Mouse (Mus musculus): ENCODE data around the gene Prmt3. TPM values are rescaled to one million over a fixed set of nuclear protein-coding genes. Genes with fewer than 3 reads are reported as not detected.

Gene Prmt3
- polyA plus RNA-seq, 1 experiment from 2014 or later: 44.9 TPM

- Histone ChIP-seq H3K4me3 (ENCODE audit: low read length) (no peak overlapping the region), H3K27me3 (replicated peaks; ENCODE audit: control insufficient read depth, insufficient read depth, low read length) (no peaks in the 10 kb centered on the region), H3K9ac (ENCODE audit: low read depth, low read length) (no peak overlapping the region), H3K27ac (ENCODE audit: low read depth, low read length) (no peak overlapping the region), H3K36me3 (ENCODE audit: control insufficient read depth, insufficient read depth, low read length) (peaks cover 12% of the 10 kb centered on the region), H3K4me2 (ENCODE audit: low read length) (no peak overlapping the region), H3K4me1 (ENCODE audit: control insufficient read depth, insufficient read depth, low read depth, low read length) (no peaks in the 10 kb centered on the region), H3K9me3 (ENCODE audit: control insufficient read depth, low read length) (no peaks in the 10 kb centered on the region)
- WGBS: 83% methylated on average over 1 of the region's 1 CpGs
- no peak for ATAC-seq
These were observed 49.8 kb downstream of the Prmt3 start for GRCm38 (mm10) chr7:49827920-49828319.

- H3K4me3 ChIP-seq (ENCODE audit: low read length): no peak overlapping the region
- H3K36me3 ChIP-seq (ENCODE audit: control insufficient read depth, insufficient read depth, low read length): no peaks in the 10 kb centered on the region
- H3K27me3 ChIP-seq (replicated peaks; ENCODE audit: control insufficient read depth, insufficient read depth, low read length): no peaks in the 10 kb centered on the region
- H3K4me2 ChIP-seq (ENCODE audit: low read length): peak overlapping the region; percentile 36
- WGBS: 14% methylated on average over 11 of the region's 11 CpGs
- peak; percentile 86 for ATAC-seq
- peak overlapping the region; percentile 62 for H3K27ac ChIP-seq (ENCODE audit: low read depth, low read length)
- H3K4me1 ChIP-seq (ENCODE audit: control insufficient read depth, insufficient read depth, low read depth, low read length): peaks cover 7% of the 10 kb centered on the region; the same call in 1 of the 2 replicates
- no peak overlapping the region for H3K9ac ChIP-seq (ENCODE audit: low read depth, low read length)
- H3K9me3 ChIP-seq (ENCODE audit: control insufficient read depth, low read length): no peaks in the 10 kb centered on the region
These were observed 64.5 kb downstream of the Prmt3 start for GRCm38 (mm10) chr7:49842366-49843282.

GRCm38 (mm10) chr7:49843304-49843933 lies 65.3 kb downstream of the Prmt3 start:
- Histone ChIP-seq H3K4me3 (ENCODE audit: low read length) (no peak overlapping the region), H3K27ac (ENCODE audit: low read depth, low read length) (no peak overlapping the region), H3K4me1 (ENCODE audit: control insufficient read depth, insufficient read depth, low read depth, low read length) (peaks cover 7% of the 10 kb centered on the region; the same call in 1 of the 2 replicates), H3K27me3 (replicated peaks; ENCODE audit: control insufficient read depth, insufficient read depth, low read length) (no peaks in the 10 kb centered on the region), H3K9me3 (ENCODE audit: control insufficient read depth, low read length) (no peaks in the 10 kb centered on the region), H3K4me2 (ENCODE audit: low read length) (no peak overlapping the region), H3K9ac (ENCODE audit: low read depth, low read length) (no peak overlapping the region), H3K36me3 (ENCODE audit: control insufficient read depth, insufficient read depth, low read length) (no peaks in the 10 kb centered on the region)
- 40% methylated on average over 6 of the region's 6 CpGs for WGBS
- peak; percentile 32 for ATAC-seq

GRCm38 (mm10) chr7:49847939-49848338 lies 69.8 kb downstream of the Prmt3 start:
- Histone ChIP-seq H3K27ac (ENCODE audit: low read depth, low read length) (no peak overlapping the region), H3K4me1 (ENCODE audit: control insufficient read depth, insufficient read depth, low read depth, low read length) (peaks cover 4% of the 10 kb centered on the region; the same call in 1 of the 2 replicates), H3K36me3 (ENCODE audit: control insufficient read depth, insufficient read depth, low read length) (no peaks in the 10 kb centered on the region), H3K9ac (ENCODE audit: low read depth, low read length) (no peak overlapping the region), H3K27me3 (replicated peaks; ENCODE audit: control insufficient read depth, insufficient read depth, low read length) (no peaks in the 10 kb centered on the region), H3K9me3 (ENCODE audit: control insufficient read depth, low read length) (no peaks in the 10 kb centered on the region), H3K4me3 (ENCODE audit: low read length) (no peak overlapping the region), H3K4me2 (ENCODE audit: low read length) (no peak overlapping the region)
- ATAC-seq: no peak
- WGBS: 76% methylated on average over 2 of the region's 2 CpGs

GRCm38 (mm10) chr7:49853342-49854181 lies 75.4 kb downstream of the Prmt3 start:
- no peaks in the 10 kb centered on the region for H3K4me1 ChIP-seq (ENCODE audit: control insufficient read depth, insufficient read depth, low read depth, low read length)
- no peak for ATAC-seq
- no peak overlapping the region for H3K9ac ChIP-seq (ENCODE audit: low read depth, low read length)
- H3K4me3 ChIP-seq (ENCODE audit: low read length): no peak overlapping the region
- no peaks in the 10 kb centered on the region for H3K27me3 ChIP-seq (replicated peaks; ENCODE audit: control insufficient read depth, insufficient read depth, low read length)
- 82% methylated on average over 5 of the region's 5 CpGs for WGBS
- no peak overlapping the region for H3K4me2 ChIP-seq (ENCODE audit: low read length)
- no peaks in the 10 kb centered on the region for H3K9me3 ChIP-seq (ENCODE audit: control insufficient read depth, low read length)
- no peak overlapping the region for H3K27ac ChIP-seq (ENCODE audit: low read depth, low read length)
- H3K36me3 ChIP-seq (ENCODE audit: control insufficient read depth, insufficient read depth, low read length): no peaks in the 10 kb centered on the region

GRCm38 (mm10) chr7:49857347-49857746 lies 79.2 kb downstream of the Prmt3 start:
- no peak overlapping the region for H3K27ac ChIP-seq (ENCODE audit: low read depth, low read length)
- no peak for ATAC-seq
- WGBS: 90% methylated on average over 5 of the region's 5 CpGs
- no peaks in the 10 kb centered on the region for H3K36me3 ChIP-seq (ENCODE audit: control insufficient read depth, insufficient read depth, low read length)
- H3K9ac ChIP-seq (ENCODE audit: low read depth, low read length): no peak overlapping the region
- no peak overlapping the region for H3K4me3 ChIP-seq (ENCODE audit: low read length)
- H3K4me1 ChIP-seq (ENCODE audit: control insufficient read depth, insufficient read depth, low read depth, low read length): no peaks in the 10 kb centered on the region
- no peaks in the 10 kb centered on the region for H3K27me3 ChIP-seq (replicated peaks; ENCODE audit: control insufficient read depth, insufficient read depth, low read length)
- H3K9me3 ChIP-seq (ENCODE audit: control insufficient read depth, low read length): no peaks in the 10 kb centered on the region
- H3K4me2 ChIP-seq (ENCODE audit: low read length): no peak overlapping the region

GRCm38 (mm10) chr7:49858257-49858656 lies 80.1 kb downstream of the Prmt3 start:
- 91% methylated on average over 3 of the region's 3 CpGs for WGBS
- no peaks in the 10 kb centered on the region for H3K9me3 ChIP-seq (ENCODE audit: control insufficient read depth, low read length)
- ATAC-seq: no peak
- H3K4me2 ChIP-seq (ENCODE audit: low read length): no peak overlapping the region
- no peaks in the 10 kb centered on the region for H3K27me3 ChIP-seq (replicated peaks; ENCODE audit: control insufficient read depth, insufficient read depth, low read length)
- H3K4me1 ChIP-seq (ENCODE audit: control insufficient read depth, insufficient read depth, low read depth, low read length): no peaks in the 10 kb centered on the region
- no peaks in the 10 kb centered on the region for H3K36me3 ChIP-seq (ENCODE audit: control insufficient read depth, insufficient read depth, low read length)
- H3K27ac ChIP-seq (ENCODE audit: low read depth, low read length): no peak overlapping the region
- no peak overlapping the region for H3K9ac ChIP-seq (ENCODE audit: low read depth, low read length)
- H3K4me3 ChIP-seq (ENCODE audit: low read length): no peak overlapping the region

- no peaks in the 10 kb centered on the region for H3K4me1 ChIP-seq (ENCODE audit: control insufficient read depth, insufficient read depth, low read depth, low read length)
- no peak overlapping the region for H3K4me2 ChIP-seq (ENCODE audit: low read length)
- H3K9ac ChIP-seq (ENCODE audit: low read depth, low read length): no peak overlapping the region
- no peaks in the 10 kb centered on the region for H3K36me3 ChIP-seq (ENCODE audit: control insufficient read depth, insufficient read depth, low read length)
- WGBS: 95% methylated on average over 3 of the region's 3 CpGs
- no peaks in the 10 kb centered on the region for H3K9me3 ChIP-seq (ENCODE audit: control insufficient read depth, low read length)
- no peaks in the 10 kb centered on the region for H3K27me3 ChIP-seq (replicated peaks; ENCODE audit: control insufficient read depth, insufficient read depth, low read length)
- no peak overlapping the region for H3K27ac ChIP-seq (ENCODE audit: low read depth, low read length)
- no peak overlapping the region for H3K4me3 ChIP-seq (ENCODE audit: low read length)
- no peak for ATAC-seq
These were observed 81.7 kb downstream of the Prmt3 start for GRCm38 (mm10) chr7:49859820-49860219.

GRCm38 (mm10) chr7:49861196-49861595 lies 83.0 kb downstream of the Prmt3 start:
- Histone ChIP-seq H3K27ac (ENCODE audit: low read depth, low read length) (no peak overlapping the region), H3K9me3 (ENCODE audit: control insufficient read depth, low read length) (no peaks in the 10 kb centered on the region), H3K27me3 (replicated peaks; ENCODE audit: control insufficient read depth, insufficient read depth, low read length) (no peaks in the 10 kb centered on the region), H3K36me3 (ENCODE audit: control insufficient read depth, insufficient read depth, low read length) (no peaks in the 10 kb centered on the region), H3K9ac (ENCODE audit: low read depth, low read length) (no peak overlapping the region), H3K4me2 (ENCODE audit: low read length) (no peak overlapping the region), H3K4me3 (ENCODE audit: low read length) (no peak overlapping the region), H3K4me1 (ENCODE audit: control insufficient read depth, insufficient read depth, low read depth, low read length) (no peaks in the 10 kb centered on the region)
- 93% methylated on average over 2 of the region's 2 CpGs for WGBS
- ATAC-seq: no peak

All from hindbrain, embryonic 16.5 days (tissue).